Mouse (Mus musculus) kidney, adult 18-20 months (tissue): ENCODE measurements at regions not wholly inside any gene's neighbourhood (a gene's known extent, or its start where the extent isn't known, plus 50 kb on each side); places are given as distances from the start of the nearest gene placed in this dataset.

Source experiments
- DNase-seq: peaks from one replicate; pipeline ENCODE4 v3.0.0; 2021

DNA sequence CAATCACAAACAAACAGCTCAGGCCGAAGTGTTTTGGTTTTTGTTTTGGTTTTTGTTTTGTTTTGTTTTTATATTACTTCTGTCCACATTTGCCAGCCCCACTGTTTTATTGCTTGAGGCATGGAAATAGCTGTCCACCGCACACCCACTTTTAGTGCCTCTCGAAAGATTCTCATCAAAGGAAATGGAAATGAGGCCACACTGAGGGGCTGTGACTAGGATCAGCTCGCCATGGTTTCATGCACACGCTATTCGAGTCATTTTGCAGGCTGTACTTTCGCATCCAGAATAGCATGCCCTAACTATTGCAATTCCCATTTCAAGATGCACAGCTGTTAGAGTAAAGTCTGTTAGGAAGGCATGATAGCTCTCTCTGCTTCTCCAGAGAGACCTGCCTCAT, 1543.4 kb upstream of the Tenm3 start:
- DNase-seq = no peak

- DNase-seq = no peak
Measured at GRCm38 (mm10) chr8:50383697-50384096, 1539.9 kb upstream of the Tenm3 start.

- DNase-seq = no peak
Measured at GRCm38 (mm10) chr8:50379745-50380144, 1536.0 kb upstream of the Tenm3 start.

- DNase-seq = no peak
Measured at GRCm38 (mm10) chr8:50373790-50374189, 1530.0 kb upstream of the Tenm3 start.

DNA sequence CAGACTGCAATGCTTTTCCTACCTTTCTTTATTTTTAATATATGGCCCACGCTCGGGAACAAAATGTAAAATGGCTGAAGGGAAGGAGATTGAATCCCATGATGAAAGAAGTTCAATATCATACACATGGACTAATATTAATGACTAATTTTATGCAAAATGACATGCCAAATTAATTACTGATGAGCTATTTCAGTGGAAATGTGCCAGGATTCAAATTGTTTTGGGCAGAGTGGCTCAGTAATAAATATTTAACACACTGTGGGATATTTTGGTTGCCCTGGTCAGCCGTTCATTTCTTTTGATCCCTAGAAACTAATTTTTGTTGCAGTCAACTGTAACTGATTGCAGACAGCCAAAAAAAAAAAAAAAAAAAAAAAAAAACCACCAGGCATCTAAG, 1482.7 kb upstream of the Tenm3 start:
- no peak for DNase-seq

DNA sequence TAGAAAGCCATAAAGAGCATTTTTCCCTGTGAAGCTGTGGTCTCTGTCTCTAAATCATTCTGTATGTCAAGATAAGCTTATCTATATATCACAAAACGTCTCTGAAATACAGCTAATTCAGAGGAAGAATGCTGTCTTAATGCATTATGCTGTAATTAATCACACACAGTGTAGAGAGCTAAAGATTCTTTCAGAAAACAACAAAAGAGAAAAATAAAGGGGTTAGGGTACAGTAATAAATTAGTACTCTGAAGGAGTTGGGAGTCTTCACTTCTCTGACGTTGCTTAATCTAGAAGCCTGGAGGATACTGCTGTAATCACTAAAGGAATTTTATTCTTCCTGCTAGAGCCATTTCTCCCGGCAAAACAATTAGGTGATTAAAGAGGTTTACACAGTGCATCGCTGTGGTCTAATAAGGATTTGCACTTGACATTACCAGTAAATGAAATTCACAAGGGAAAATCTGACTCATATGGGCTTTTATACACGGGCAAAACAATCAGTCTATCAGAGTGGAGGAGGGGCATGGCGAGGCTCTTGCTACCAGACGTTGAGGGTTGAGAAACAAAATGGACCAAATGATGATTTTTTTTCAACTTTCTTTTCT, 1477.7 kb upstream of the Tenm3 start:
- no peak for DNase-seq

GRCm38 (mm10) chr8:50316641-50317040, 1472.9 kb upstream of the Tenm3 start:
- DNase-seq = no peak

DNA sequence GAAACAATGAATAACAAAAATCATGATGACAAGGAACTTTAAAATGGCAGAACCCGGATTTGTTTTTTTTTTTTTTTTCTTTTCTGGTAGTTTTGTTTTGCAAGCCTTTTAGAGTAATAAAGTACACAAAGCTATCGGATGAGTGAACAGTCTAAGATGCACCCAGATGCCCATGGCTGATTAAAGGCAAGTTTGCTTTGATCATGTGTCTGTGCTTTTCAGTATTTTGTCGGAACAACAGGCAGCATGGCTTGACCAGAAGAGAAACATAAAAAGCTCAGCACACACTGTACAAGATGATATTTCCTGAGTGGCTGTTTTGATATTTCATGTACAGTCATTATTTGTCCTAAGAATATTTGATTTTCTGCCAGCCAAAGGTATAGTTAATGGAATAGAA, 1466.6 kb upstream of the Tenm3 start:
- no peak for DNase-seq

DNA sequence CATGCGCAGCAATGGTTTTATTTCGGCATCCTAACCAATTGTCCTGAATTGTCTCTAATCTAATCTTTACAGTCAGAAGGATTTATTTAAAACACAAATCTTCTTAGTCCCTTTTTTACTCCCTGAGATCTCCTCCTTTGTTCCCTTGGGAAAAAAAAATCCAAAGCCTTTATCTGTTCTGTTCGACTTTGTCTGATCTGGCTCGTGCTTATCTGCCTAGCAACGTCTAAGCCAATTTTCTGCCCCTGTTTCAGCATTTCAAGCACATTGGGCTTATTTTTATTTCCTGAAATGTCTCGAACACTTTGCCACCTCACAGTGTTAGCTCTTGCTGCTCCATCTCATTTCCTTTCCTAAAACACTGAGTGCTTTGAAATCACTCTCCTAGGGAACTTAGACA, 1456.6 kb upstream of the Tenm3 start:
- DNase-seq = no peak

- no peak for DNase-seq
Measured at GRCm38 (mm10) chr8:50293501-50293900, 1449.8 kb upstream of the Tenm3 start.

GRCm38 (mm10) chr8:50292158-50292557, 1448.4 kb upstream of the Tenm3 start:
- peak; percentile 40 for DNase-seq

DNA sequence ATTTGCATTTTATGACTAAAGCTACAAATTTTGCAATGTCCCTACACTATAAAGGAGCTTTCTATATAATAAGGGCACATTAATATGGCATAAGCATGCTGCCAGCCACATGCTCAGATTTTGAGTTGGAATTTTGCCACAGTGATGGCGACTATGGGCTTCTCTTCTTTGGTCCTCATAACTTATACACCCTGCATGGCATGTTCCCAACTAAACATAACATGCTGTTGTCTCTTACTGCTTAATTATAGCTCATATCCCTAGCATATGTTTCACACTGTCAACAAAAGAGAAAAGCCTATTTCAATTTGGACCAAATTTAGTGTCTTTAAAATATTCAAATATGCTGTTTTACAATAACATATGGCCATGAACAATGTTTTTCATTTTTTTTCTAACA, 1432.6 kb upstream of the Tenm3 start:
- no peak for DNase-seq

DNA sequence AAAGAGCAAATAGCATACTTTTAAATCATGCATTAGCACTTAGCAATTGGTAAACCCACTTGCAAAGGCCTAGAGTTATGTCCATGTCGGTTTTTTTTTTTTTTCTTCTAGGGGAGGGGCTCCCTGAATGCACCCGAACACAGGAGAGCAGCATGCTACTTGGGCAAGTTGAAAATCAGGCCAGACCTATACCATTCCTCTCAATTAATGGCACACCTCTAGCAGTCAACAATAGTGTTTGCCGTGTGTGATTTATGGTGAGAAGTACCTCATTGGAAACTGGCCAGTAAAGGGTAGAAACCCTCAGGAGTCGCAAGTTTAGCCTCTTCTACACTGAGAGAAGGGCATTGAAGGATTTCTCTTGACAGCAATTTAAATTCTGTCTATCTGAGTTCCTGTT, 1421.0 kb upstream of the Tenm3 start:
- DNase-seq = no peak
